Mouse (Mus musculus) neural tube, embryonic 12.5 days (tissue): ENCODE measurements around the gene Adh7. TPM values are rescaled to one million over a fixed set of nuclear protein-coding genes. Genes with fewer than 3 reads are reported as not detected.

Experiments
- ATAC-seq: fragments of 200-750 bp; cut with Nextera tagmentation; 2 replicates; pipeline ENCODE4 v1.8.0; 2017; ENCODE audit warnings: low read depth, mild to moderate bottlenecking, moderate TSS enrichment, moderate library complexity; ENCODE audit not compliant: low FRiP score
- H3K27ac ChIP-seq: fragments of 300-500 bp; sonication (generic); 2 replicates; pipeline ENCODE4 v1.5.1; 2016
- H3K27me3 ChIP-seq: fragments of 300-500 bp; sonication (generic); replicated peaks from 2 replicates; pipeline ENCODE4 v1.6.1; 2016; ENCODE audit warnings: mild to moderate bottlenecking
- H3K36me3 ChIP-seq: fragments of 300-500 bp; sonication (generic); 2 replicates; pipeline ENCODE4 v1.6.1; 2016; ENCODE audit warnings: mild to moderate bottlenecking
- H3K4me1 ChIP-seq: fragments of 300-500 bp; sonication (generic); 2 replicates; pipeline ENCODE4 v1.6.1; 2016
- H3K4me2 ChIP-seq: fragments of 300-500 bp; sonication (generic); replicated peaks from 2 replicates; pipeline ENCODE4 v1.6.1; 2016; ENCODE audit warnings: mild to moderate bottlenecking
- H3K4me3 ChIP-seq: fragments of 300-500 bp; sonication (generic); 2 replicates; pipeline ENCODE4 v1.5.1; 2016
- H3K9ac ChIP-seq: fragments of 300-500 bp; sonication (generic); 2 replicates; pipeline ENCODE4 v1.6.1; 2016; ENCODE audit warnings: mild to moderate bottlenecking
- H3K9me3 ChIP-seq: fragments of 300-500 bp; sonication (generic); 2 replicates; pipeline ENCODE4 v1.6.1; 2016; ENCODE audit warnings: mild to moderate bottlenecking
- WGBS: fragments of 180-500 bp; shearing (Covaris S2); methylation state at CpG from one replicate; pipeline ENCODE4 v1.1.7; 2016; 5-methylcytosine and 5-hydroxymethylcytosine counted together
- polyA plus RNA-seq: library from polyadenylated mRNA; unstranded; fragments of >200 nt; fragmentation: Nextera tagmentation; extraction: Ambion mirVana; gene quantifications from 2 replicates; pipeline ENCODE4 v1.2.1, GENCODE M21; 2016

The Adh7 gene
- polyA plus RNA-seq, 1 experiment from 2014 or later: not detected

- Histone ChIP-seq H3K9ac (no peak overlapping the region), H3K27ac (no peak overlapping the region), H3K27me3 (no peaks in the 10 kb centered on the region), H3K9me3 (no peaks in the 10 kb centered on the region), H3K4me2 (no peak overlapping the region), H3K36me3 (no peaks in the 10 kb centered on the region), H3K4me1 (no peaks in the 10 kb centered on the region; the same call in 1 of the 2 replicates), H3K4me3 (no peak overlapping the region)
- 48% methylated on average over 7 of the region's 7 CpGs for WGBS
- no peak for ATAC-seq
Observed at GRCm38 (mm10) chr3:138225853-138226252, 8.3 kb downstream of the Adh7 start.

GRCm38 (mm10) chr3:138226476-138226875 lies 8.9 kb downstream of the Adh7 start:
- no peaks in the 10 kb centered on the region for H3K36me3 ChIP-seq
- no peaks in the 10 kb centered on the region; the same call in 1 of the 2 replicates for H3K4me1 ChIP-seq
- H3K27ac ChIP-seq: no peak overlapping the region
- no peaks in the 10 kb centered on the region for H3K27me3 ChIP-seq
- WGBS: 92% methylated on average over 6 of the region's 6 CpGs
- no peak overlapping the region for H3K4me2 ChIP-seq
- H3K9ac ChIP-seq: no peak overlapping the region
- no peak overlapping the region for H3K4me3 ChIP-seq
- H3K9me3 ChIP-seq: no peaks in the 10 kb centered on the region
- no peak for ATAC-seq

GRCm38 (mm10) chr3:138227082-138227481 lies 9.5 kb downstream of the Adh7 start:
- Histone ChIP-seq H3K4me2 (no peak overlapping the region), H3K36me3 (no peaks in the 10 kb centered on the region), H3K9ac (no peak overlapping the region), H3K4me3 (no peak overlapping the region), H3K4me1 (no peaks in the 10 kb centered on the region; the same call in 1 of the 2 replicates), H3K9me3 (no peaks in the 10 kb centered on the region), H3K27ac (no peak overlapping the region), H3K27me3 (no peaks in the 10 kb centered on the region)
- WGBS: 95% methylated on average over 2 of the region's 2 CpGs
- no peak for ATAC-seq

GRCm38 (mm10) chr3:138227782-138228181 lies 10.2 kb downstream of the Adh7 start:
- Histone ChIP-seq H3K9ac (no peak overlapping the region), H3K4me1 (no peaks in the 10 kb centered on the region; the same call in 1 of the 2 replicates), H3K27me3 (no peaks in the 10 kb centered on the region), H3K4me2 (no peak overlapping the region), H3K27ac (no peak overlapping the region), H3K9me3 (no peaks in the 10 kb centered on the region), H3K36me3 (no peaks in the 10 kb centered on the region), H3K4me3 (no peak overlapping the region)
- WGBS: 94% methylated on average over 8 of the region's 8 CpGs
- no peak for ATAC-seq

- Histone ChIP-seq H3K4me2 (no peak overlapping the region), H3K36me3 (no peaks in the 10 kb centered on the region), H3K4me1 (no peaks in the 10 kb centered on the region; the same call in 1 of the 2 replicates), H3K9me3 (no peaks in the 10 kb centered on the region), H3K27ac (no peak overlapping the region), H3K4me3 (no peak overlapping the region), H3K9ac (no peak overlapping the region), H3K27me3 (no peaks in the 10 kb centered on the region)
- WGBS: 81% methylated on average over 1 of the region's 1 CpGs
- no peak for ATAC-seq
Observed at GRCm38 (mm10) chr3:138229448-138229847, 11.9 kb downstream of the Adh7 start.

- 75% methylated on average over 3 of the region's 3 CpGs for WGBS
- H3K27ac ChIP-seq: no peak overlapping the region
- H3K4me3 ChIP-seq: no peak overlapping the region
- no peaks in the 10 kb centered on the region for H3K27me3 ChIP-seq
- H3K4me1 ChIP-seq: no peaks in the 10 kb centered on the region; the same call in 1 of the 2 replicates
- ATAC-seq: no peak
- H3K9me3 ChIP-seq: no peaks in the 10 kb centered on the region
- no peak overlapping the region for H3K9ac ChIP-seq
- H3K36me3 ChIP-seq: no peaks in the 10 kb centered on the region
- no peak overlapping the region for H3K4me2 ChIP-seq
Observed at GRCm38 (mm10) chr3:138230266-138230665, 12.7 kb downstream of the Adh7 start.

- WGBS: 85% methylated on average over 2 of the region's 2 CpGs
- no peak for ATAC-seq
- Histone ChIP-seq H3K27ac (no peak overlapping the region), H3K36me3 (no peaks in the 10 kb centered on the region), H3K27me3 (no peaks in the 10 kb centered on the region), H3K4me2 (no peak overlapping the region), H3K4me3 (no peak overlapping the region), H3K9me3 (no peaks in the 10 kb centered on the region), H3K4me1 (no peaks in the 10 kb centered on the region), H3K9ac (no peak overlapping the region)
Observed at GRCm38 (mm10) chr3:138231531-138231930, 14.0 kb downstream of the Adh7 start.

- Histone ChIP-seq H3K4me2 (no peak overlapping the region), H3K9ac (no peak overlapping the region), H3K4me1 (no peaks in the 10 kb centered on the region), H3K27ac (no peak overlapping the region), H3K27me3 (no peaks in the 10 kb centered on the region), H3K4me3 (no peak overlapping the region), H3K9me3 (no peaks in the 10 kb centered on the region), H3K36me3 (no peaks in the 10 kb centered on the region)
- 80% methylated on average over 11 of the region's 11 CpGs for WGBS
- ATAC-seq: no peak
Observed at GRCm38 (mm10) chr3:138236546-138237163, 19.1 kb downstream of the Adh7 start.

GRCm38 (mm10) chr3:138238046-138238445 lies 20.5 kb downstream of the Adh7 start:
- Histone ChIP-seq H3K27ac (no peak overlapping the region), H3K4me2 (no peak overlapping the region), H3K4me3 (no peak overlapping the region), H3K9ac (no peak overlapping the region), H3K27me3 (no peaks in the 10 kb centered on the region), H3K4me1 (no peaks in the 10 kb centered on the region), H3K9me3 (no peaks in the 10 kb centered on the region), H3K36me3 (no peaks in the 10 kb centered on the region)
- 92% methylated on average over 10 of the region's 10 CpGs for WGBS
- no peak for ATAC-seq

GRCm38 (mm10) chr3:138239461-138239860 lies 21.9 kb downstream of the Adh7 start:
- Histone ChIP-seq H3K9me3 (no peaks in the 10 kb centered on the region), H3K9ac (no peak overlapping the region), H3K27ac (no peak overlapping the region), H3K36me3 (no peaks in the 10 kb centered on the region), H3K4me1 (no peaks in the 10 kb centered on the region), H3K4me3 (no peak overlapping the region), H3K4me2 (no peak overlapping the region), H3K27me3 (no peaks in the 10 kb centered on the region)
- ATAC-seq: no peak
- 92% methylated on average over 6 of the region's 6 CpGs for WGBS

- H3K36me3 ChIP-seq: no peaks in the 10 kb centered on the region
- no peaks in the 10 kb centered on the region for H3K4me1 ChIP-seq
- no peaks in the 10 kb centered on the region for H3K9me3 ChIP-seq
- no peak overlapping the region for H3K4me3 ChIP-seq
- H3K4me2 ChIP-seq: no peak overlapping the region
- 86% methylated on average over 3 of the region's 3 CpGs for WGBS
- ATAC-seq: no peak
- no peak overlapping the region for H3K9ac ChIP-seq
- no peaks in the 10 kb centered on the region for H3K27me3 ChIP-seq
- H3K27ac ChIP-seq: no peak overlapping the region
Observed at GRCm38 (mm10) chr3:138240411-138240810, 22.9 kb downstream of the Adh7 start.

GRCm38 (mm10) chr3:138240942-138241341 lies 23.4 kb downstream of the Adh7 start:
- WGBS: 64% methylated on average over 5 of the region's 5 CpGs
- Histone ChIP-seq H3K4me3 (no peak overlapping the region), H3K9me3 (no peaks in the 10 kb centered on the region), H3K36me3 (no peaks in the 10 kb centered on the region), H3K27me3 (no peaks in the 10 kb centered on the region), H3K4me1 (no peaks in the 10 kb centered on the region), H3K4me2 (no peak overlapping the region), H3K27ac (no peak overlapping the region), H3K9ac (no peak overlapping the region)
- ATAC-seq: no peak

- Histone ChIP-seq H3K27ac (no peak overlapping the region), H3K36me3 (no peaks in the 10 kb centered on the region), H3K9me3 (no peaks in the 10 kb centered on the region), H3K9ac (no peak overlapping the region), H3K4me3 (no peak overlapping the region), H3K4me2 (no peak overlapping the region), H3K4me1 (no peaks in the 10 kb centered on the region), H3K27me3 (no peaks in the 10 kb centered on the region)
- ATAC-seq: no peak
- WGBS: 68% methylated on average over 6 of the region's 6 CpGs
Observed at GRCm38 (mm10) chr3:138241371-138241770, 23.8 kb downstream of the Adh7 start.
